Mouse (Mus musculus): ENCODE data around the gene Prss16. TPM values are rescaled to one million over a fixed set of nuclear protein-coding genes. Genes with fewer than 3 reads are reported as not detected.

Gene Prss16
- polyA plus RNA-seq (2015; fragmentation: Nextera tagmentation; extraction: Ambion mirVana) = 0.51 and 0.65 TPM in 2 replicates

GRCm38 (mm10) chr13:22009642-22010041, at the start of gene Prss16:
Prss16 (minus strand) TSS chr13:22009742.
- Histone ChIP-seq H3K4me1 (replicated peaks; ENCODE audit: control insufficient read depth, insufficient read depth) (0 out of 2 replicates have a peak, but pooled peaks cover 3% of the 10 kb centered on the region), H3K27ac (replicated peaks) (no peak within 1 kb of the TSS), H3K27me3 (ENCODE audit: control insufficient read depth, insufficient read depth, low read length) (peaks cover 24% of the 10 kb centered on the region; the same call in 1 of the 2 replicates), H3K4me2 (replicated peaks; ENCODE audit: low read depth) (no peak within 1 kb of the TSS), H3K4me3 (ENCODE audit: low read depth, low read length) (no peak within 1 kb of the TSS), H3K36me3 (ENCODE audit: control insufficient read depth, insufficient read depth, low read length) (no peaks in the 10 kb centered on the region), H3K9ac (ENCODE audit: low read length) (no peak within 1 kb of the TSS), H3K9me3 (ENCODE audit: control insufficient read depth, low read length) (no peaks in the 10 kb centered on the region)
- TF ChIP-seq EP300 (optimal IDR thresholded peaks at IDR 0.05) = no peak
- TF ChIP-seq CTCF (IDR thresholded peaks at IDR 0.05; ENCODE audit: low read depth) = no peak
- no peak for DNase-seq (ENCODE audit: low spot score)
- no peak for ATAC-seq (ENCODE audit: low FRiP score, low TSS enrichment)
- WGBS = 52% methylated on average over 7 of the region's 7 CpGs

- no peaks in the 10 kb centered on the region for H3K27me3 ChIP-seq (ENCODE audit: control insufficient read depth, insufficient read depth, low read length)
- TF ChIP-seq EP300 (optimal IDR thresholded peaks at IDR 0.05) (no peak), CTCF (IDR thresholded peaks at IDR 0.05; ENCODE audit: low read depth) (no peak)
- H3K9me3 ChIP-seq (ENCODE audit: control insufficient read depth, low read length) = no peaks in the 10 kb centered on the region
- H3K27ac ChIP-seq (replicated peaks) = no peak overlapping the region
- DNase-seq (ENCODE audit: low spot score) (no peak), ATAC-seq (ENCODE audit: low FRiP score, low TSS enrichment) (no peak)
- H3K4me2 ChIP-seq (replicated peaks; ENCODE audit: low read depth) = no peak overlapping the region
- 95% methylated on average over 1 of the region's 1 CpGs for WGBS
- no peak overlapping the region for H3K4me3 ChIP-seq (ENCODE audit: low read depth, low read length)
- H3K9ac ChIP-seq (ENCODE audit: low read length) = no peak overlapping the region
- H3K4me1 ChIP-seq (replicated peaks; ENCODE audit: control insufficient read depth, insufficient read depth) = no peaks in the 10 kb centered on the region
- H3K36me3 ChIP-seq (ENCODE audit: control insufficient read depth, insufficient read depth, low read length) = no peaks in the 10 kb centered on the region
Observed at GRCm38 (mm10) chr13:22053754-22054153, 44.2 kb upstream of the Prss16 start.

GRCm38 (mm10) chr13:22051523-22051859, 41.9 kb upstream of the Prss16 start:
- 12% methylated on average over 5 of the region's 5 CpGs for WGBS
- H3K36me3 ChIP-seq (ENCODE audit: control insufficient read depth, insufficient read depth, low read length) = no peaks in the 10 kb centered on the region
- H3K27ac ChIP-seq (replicated peaks) = peak overlapping the region; percentile 45
- H3K9ac ChIP-seq (ENCODE audit: low read length) = peak overlapping the region; percentile 48
- H3K4me2 ChIP-seq (replicated peaks; ENCODE audit: low read depth) = peak overlapping the region; percentile 67
- H3K9me3 ChIP-seq (ENCODE audit: control insufficient read depth, low read length) = no peaks in the 10 kb centered on the region
- no peaks in the 10 kb centered on the region for H3K4me1 ChIP-seq (replicated peaks; ENCODE audit: control insufficient read depth, insufficient read depth)
- DNase-seq (ENCODE audit: low spot score) (no peak), ATAC-seq (ENCODE audit: low FRiP score, low TSS enrichment) (no peak)
- peak overlapping the region; percentile 40 for H3K4me3 ChIP-seq (ENCODE audit: low read depth, low read length)
- no peaks in the 10 kb centered on the region for H3K27me3 ChIP-seq (ENCODE audit: control insufficient read depth, insufficient read depth, low read length)
- no peak for TF ChIP-seq CTCF (IDR thresholded peaks at IDR 0.05; ENCODE audit: low read depth)
- TF ChIP-seq EP300 (optimal IDR thresholded peaks at IDR 0.05) = no peak

- Histone ChIP-seq H3K27me3 (ENCODE audit: control insufficient read depth, insufficient read depth, low read length) (no peaks in the 10 kb centered on the region), H3K9ac (ENCODE audit: low read length) (peak overlapping the region; percentile 48)
Observed at GRCm38 (mm10) chr13:22050591-22051522, 41.3 kb upstream of the Prss16 start.

GRCm38 (mm10) chr13:22049737-22050440, 40.3 kb upstream of the Prss16 start:
- WGBS = 2% methylated on average over 14 of the region's 14 CpGs
- Histone ChIP-seq H3K4me1 (replicated peaks; ENCODE audit: control insufficient read depth, insufficient read depth) (no peaks in the 10 kb centered on the region), H3K36me3 (ENCODE audit: control insufficient read depth, insufficient read depth, low read length) (no peaks in the 10 kb centered on the region), H3K9me3 (ENCODE audit: control insufficient read depth, low read length) (no peaks in the 10 kb centered on the region), H3K9ac (ENCODE audit: low read length) (peak overlapping the region; percentile 8; the same call in 1 of the 2 replicates), H3K4me3 (ENCODE audit: low read depth, low read length) (peak overlapping the region; percentile 40), H3K4me2 (replicated peaks; ENCODE audit: low read depth) (peak overlapping the region; percentile 67), H3K27ac (replicated peaks) (peak overlapping the region; percentile 25; the same call in 1 of the 2 replicates), H3K27me3 (ENCODE audit: control insufficient read depth, insufficient read depth, low read length) (no peaks in the 10 kb centered on the region)
- TF ChIP-seq EP300 (optimal IDR thresholded peaks at IDR 0.05) (no peak), CTCF (IDR thresholded peaks at IDR 0.05; ENCODE audit: low read depth) (no peak)
- ATAC-seq (ENCODE audit: low FRiP score, low TSS enrichment) (0 out of 2 replicates have a peak, but pooled peaks have one; percentile 25), DNase-seq (ENCODE audit: low spot score) (no peak)

More at GRCm38 (mm10) chr13:22050591-22051522, 41.3 kb upstream of the Prss16 start:
- H3K4me3 ChIP-seq (ENCODE audit: low read depth, low read length) = peak overlapping the region; percentile 40
- no peaks in the 10 kb centered on the region for H3K36me3 ChIP-seq (ENCODE audit: control insufficient read depth, insufficient read depth, low read length)
- peak overlapping the region; percentile 67 for H3K4me2 ChIP-seq (replicated peaks; ENCODE audit: low read depth)
- DNase-seq (ENCODE audit: low spot score) (peak; percentile 93), ATAC-seq (ENCODE audit: low FRiP score, low TSS enrichment) (peak; percentile 95)
- peak overlapping the region; percentile 45 for H3K27ac ChIP-seq (replicated peaks)
- H3K9me3 ChIP-seq (ENCODE audit: control insufficient read depth, low read length) = no peaks in the 10 kb centered on the region
- WGBS = under 1% methylated on average over 52 of the region's 52 CpGs
- TF ChIP-seq EP300 (optimal IDR thresholded peaks at IDR 0.05) = no peak
- TF ChIP-seq CTCF (IDR thresholded peaks at IDR 0.05; ENCODE audit: low read depth) = peak; percentile 85
- no peaks in the 10 kb centered on the region for H3K4me1 ChIP-seq (replicated peaks; ENCODE audit: control insufficient read depth, insufficient read depth)

All from stomach, postnatal 0 days (tissue).